Mouse (Mus musculus) gastrocnemius, postnatal 25 days (tissue): Measurements from ENCODE around the gene Rsph3b. TPM values are rescaled to one million over a fixed set of nuclear protein-coding genes. Genes with fewer than 3 reads are reported as not detected.
"Not testable (repeated sequence)": the region's sequence is repeated elsewhere in the genome, so short reads cannot be mapped to it uniquely, and the experiment has no call there.

Experiments
- DNase-seq: peaks from one replicate; pipeline ENCODE4 v3.0.0; 2022
- total RNA-seq, 2 experiments: library from RNA; stranded (reverse); gene quantifications; 1 replicate in 1 of 2; 2 replicates in 1 of 2; pipeline ENCODE4 v1.2.3; 2021

Rsph3b gene
- total RNA-seq, 2 experiments from 2014 or later = 19.0 to 20.7 TPM

DNA sequence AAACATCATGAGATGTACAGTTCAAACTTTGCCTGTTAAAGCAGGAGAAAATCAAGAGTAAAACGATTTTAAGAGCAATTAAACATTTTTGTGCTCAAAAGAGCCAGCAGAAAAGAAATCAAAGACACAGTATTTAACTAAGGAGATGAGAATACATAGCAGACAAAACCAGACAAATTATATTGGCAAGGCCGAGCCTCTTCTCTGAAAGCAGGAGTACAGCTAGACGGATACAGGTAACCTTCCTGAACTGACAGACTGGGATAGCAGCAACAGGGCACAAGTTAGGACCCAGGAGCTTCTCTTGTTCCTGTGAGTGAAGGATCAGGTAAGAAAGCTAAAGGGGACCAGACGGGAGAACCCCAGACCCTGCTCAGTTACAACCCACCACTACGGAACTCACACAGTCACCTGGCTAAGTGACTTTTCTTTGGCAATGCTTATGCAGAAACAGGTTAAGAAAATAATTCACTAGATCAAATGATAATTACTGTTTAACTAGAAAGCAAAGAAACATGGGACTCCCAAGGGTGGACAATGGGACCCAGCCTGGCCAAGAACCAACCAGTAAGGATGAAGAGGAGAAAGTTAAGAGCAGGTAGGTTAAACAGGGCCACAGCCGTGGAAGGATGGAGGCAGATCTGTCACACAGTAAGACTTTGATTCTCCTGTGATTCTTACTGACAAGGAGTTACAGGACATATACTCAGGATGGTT is 11.2 kb upstream of the Rsph3b start:
- DNase-seq = not testable (repeated sequence)

DNA sequence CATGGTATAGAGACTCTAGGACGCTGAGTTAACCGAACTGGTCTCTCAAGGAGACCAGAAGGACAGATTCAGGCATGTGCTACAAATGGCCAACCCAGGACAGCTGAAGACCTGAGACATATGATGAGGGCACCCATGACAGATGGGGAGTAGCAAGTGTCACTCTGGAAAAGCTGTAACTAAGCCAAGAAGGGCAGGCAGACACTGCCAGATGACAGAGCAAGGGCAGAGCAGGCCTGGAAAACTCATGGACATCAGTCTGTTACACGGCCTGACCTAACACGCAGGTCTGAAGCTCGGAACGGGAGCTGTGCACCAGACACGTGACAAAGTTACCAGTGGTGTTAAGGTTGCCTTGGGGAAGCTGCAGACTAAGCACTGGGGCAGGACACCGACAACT is 10.4 kb upstream of the Rsph3b start:
- DNase-seq = not testable (repeated sequence)

DNA sequence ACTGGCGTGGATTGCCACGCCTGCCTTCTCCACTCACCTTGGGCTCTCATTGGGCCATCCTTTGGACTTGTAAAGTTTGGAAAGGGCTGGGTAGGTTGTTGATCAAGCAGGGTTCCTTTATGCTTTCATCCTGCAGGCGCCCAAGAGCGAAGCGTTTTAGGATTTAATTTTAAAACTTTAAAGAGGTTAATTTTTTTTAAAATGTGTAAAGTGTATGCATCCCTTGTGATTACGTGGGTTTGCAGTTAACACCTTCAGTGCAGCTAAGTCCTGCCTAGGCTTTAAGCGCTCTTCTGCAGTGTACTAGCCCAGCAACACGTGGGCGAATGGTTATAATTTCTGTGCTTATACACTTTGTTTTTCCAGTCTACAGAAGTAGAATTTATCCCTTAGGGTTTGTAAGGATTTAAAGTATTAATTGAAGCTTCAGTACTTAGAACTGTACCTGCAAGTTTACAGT is 317 bp upstream of the Rsph3b start:
- DNase-seq = not testable (repeated sequence)

DNA sequence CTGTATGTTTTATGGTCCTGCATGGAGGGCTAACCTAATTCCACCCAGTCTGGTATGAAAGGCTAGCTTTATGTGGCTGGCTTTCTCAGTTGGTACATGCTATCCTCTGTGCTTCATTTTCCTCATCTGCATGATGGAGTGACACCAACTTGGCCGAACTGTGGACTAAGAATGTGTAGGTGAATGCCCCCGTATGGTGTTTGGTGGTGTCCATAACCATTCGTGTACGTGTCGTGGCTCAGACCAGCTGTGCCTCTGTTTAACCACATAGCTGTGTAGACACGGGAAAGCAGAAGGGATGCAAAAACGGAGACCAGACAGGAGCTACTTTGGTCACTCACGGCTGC is 872 bp downstream of the Rsph3b start:
- DNase-seq = not testable (repeated sequence)

DNA sequence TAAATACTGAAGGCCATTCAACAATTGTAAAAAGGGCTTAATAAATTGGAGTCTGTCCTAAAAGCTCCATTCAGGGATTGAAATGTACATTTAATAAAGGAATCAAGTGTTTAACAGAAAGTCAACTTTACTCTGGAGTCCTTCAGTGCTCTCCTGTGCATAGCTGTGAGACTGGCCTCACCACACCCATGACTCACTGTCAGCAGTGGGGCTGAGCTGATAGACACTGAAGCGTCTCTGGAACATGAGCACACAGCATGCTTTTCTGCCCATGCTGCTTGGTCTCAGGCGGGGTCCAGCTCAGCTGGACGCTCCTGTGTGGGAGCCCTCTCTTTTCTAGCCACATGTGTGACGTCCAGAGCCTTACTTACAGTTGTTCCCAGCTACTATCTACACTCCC is 5.9 kb downstream of the Rsph3b start:
- not testable (repeated sequence) for DNase-seq

DNA sequence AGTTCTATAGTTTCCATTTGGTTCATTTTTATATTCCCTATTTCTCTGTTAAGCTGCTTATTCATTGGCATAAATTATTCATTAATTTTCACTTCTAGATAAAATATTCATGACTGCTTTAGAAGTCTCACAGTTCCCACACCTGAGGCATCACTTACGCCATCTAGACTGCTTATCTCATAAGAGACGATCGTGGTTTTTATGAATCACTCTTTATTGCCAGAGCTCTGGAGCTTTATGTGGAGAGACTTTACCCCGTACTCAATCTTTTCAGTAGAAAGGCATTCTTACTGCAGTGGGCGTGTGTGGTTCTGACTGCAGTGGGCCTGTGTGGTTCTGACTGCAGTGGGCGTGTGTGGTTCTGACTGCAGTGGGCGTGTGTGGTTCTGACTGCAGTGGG is 16.9 kb downstream of the Rsph3b start:
- DNase-seq = not testable (repeated sequence)

DNA sequence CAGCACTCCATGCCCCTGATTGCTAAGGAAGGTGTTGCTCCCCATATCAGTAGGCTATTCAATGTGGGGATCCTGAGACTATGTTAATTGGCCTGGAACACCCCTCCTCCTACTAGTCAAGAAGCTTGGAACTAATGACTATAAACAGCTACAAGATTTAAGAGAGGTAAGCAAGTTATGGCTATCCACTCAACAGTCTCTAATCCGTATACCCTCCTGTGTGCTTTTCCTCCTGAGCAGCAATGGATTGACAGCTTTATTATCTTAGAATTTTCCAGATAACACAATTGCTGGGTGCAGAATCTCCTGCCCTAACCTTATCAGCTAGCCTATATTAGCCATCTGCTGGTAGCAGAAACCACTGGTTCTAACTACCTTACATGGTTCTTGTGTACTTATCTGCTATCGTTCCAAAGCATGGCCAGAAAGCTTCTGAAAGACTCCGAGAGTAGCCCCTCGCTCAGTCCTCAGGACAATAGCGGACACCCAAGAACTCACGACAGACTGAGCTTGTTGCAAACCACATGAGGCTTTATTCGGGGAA is 28.1 kb downstream of the Rsph3b start:
- DNase-seq = not testable (repeated sequence)

DNA sequence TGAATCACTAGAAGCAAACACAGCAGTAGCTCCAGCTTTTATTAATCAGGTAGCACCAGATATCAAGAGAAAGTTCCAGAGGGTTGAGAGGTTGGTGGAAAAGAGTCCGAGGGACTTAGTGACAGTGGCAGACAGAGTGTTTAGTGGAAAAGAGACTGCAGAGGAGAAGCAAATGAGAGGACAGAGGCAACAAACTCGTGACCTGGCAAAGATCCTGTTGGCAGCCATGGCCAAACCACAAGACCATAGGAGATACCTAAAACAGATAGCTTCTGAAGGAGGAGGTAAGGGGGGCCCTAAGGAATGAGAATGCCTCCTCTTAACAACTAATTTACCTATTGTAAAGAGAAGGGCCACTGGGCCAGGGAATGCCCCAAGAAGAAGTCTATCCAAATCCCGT is 29.1 kb downstream of the Rsph3b start:
- DNase-seq = not testable (repeated sequence)

DNA sequence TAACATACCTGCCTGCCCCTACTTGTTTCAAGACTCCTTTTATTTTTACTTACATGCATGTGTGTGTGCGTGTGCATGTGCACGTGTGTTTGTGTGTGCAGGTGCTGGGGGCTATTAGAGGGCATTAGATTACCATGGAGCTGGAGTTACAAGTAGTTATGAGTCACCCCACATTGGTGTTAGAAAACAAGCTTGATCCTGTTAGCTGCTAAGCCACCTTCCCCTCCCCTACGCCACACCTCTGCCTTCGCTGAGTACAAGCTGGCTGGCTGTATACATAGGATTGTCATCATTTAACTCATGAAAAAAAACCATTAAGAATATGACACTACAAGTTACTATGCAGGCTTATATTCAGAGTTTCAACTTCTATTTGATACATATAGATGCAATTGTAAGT is 33.2 kb downstream of the Rsph3b start:
- DNase-seq = not testable (repeated sequence)

DNA sequence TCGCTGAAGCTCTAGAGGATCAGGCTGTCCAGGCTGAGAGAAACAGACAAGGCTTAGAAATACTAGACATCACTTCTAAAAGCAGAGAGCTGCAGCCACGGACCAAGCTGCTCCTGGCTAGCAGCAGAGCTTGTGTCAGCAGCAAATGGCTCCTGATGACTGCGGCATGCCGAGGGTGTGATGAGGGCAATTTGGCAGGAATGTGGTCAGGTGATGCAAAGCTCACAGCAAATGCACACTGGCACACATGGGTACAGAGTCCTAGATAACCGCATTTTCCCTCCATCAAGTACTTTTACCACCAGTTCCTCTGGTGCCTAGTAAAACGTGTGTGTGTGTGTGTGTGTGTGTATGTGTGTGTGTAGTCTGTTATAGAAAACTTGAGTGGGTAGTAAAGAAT is 34.4 kb downstream of the Rsph3b start:
- not testable (repeated sequence) for DNase-seq

DNA sequence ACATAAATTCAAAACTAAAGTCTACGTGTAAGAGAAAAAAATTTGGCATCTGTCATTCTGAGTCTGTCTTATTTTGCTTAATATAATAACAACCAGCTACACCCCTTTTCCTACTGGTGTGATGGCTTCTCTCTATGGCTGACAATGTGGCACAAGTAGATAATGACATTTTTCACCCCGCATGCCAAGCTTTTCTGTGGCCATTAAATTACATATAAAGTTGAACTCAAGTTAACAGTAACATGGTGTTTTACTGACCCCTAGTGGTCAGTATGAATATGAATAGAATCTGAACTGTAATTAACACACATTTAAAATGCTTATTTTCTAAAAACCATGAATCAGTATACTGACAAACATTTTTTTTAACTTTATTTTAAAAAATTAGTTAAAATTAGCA is 48.1 kb downstream of the Rsph3b start:
- not testable (repeated sequence) for DNase-seq

DNA sequence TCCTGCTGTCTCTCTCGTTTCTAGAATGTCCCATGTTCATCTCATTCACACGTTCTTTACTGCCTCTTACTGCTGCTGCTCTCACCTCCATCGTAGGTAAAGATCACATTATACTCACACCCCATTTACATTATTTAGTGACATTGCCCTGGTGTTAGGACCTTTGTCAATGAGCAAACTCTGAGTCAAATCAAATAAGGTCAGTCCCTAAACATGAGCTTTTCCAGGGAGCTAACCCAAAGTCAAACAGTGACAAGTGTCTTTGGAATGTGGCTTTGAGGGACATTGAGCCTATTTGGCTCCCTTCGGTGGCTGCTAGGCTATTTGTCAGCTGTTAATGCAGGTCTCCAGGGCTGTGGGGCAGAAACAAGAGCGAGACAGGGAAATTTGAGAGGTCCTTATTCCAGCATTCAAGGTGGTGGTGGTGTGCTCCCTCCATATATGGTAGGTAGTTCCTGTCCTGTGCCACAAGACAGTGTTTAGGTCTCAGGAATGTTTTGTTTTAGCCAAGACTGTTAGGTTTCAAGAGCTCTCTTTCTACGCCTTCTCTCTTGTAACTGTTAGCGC is 50.4 kb downstream of the Rsph3b start:
- not testable (repeated sequence) for DNase-seq

DNA sequence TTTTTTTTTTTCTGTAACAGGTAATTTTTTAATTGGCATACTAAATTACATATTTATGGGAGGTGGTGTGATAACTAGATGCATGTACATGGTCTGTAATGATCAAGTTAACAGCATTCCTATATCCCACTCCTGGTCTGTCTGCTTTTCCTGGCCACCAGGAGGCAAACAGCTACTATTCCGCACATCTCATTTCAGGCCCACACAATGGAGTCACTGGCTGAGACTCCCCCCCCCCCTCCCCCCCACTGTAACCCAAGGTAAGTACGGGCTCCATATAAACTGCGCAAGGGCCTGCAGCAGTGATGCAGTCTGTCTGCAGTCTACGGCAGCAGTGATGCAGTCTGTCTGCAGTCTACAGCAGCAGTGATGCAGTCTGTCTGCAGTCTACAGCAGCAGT is 51.7 kb downstream of the Rsph3b start:
- no peak for DNase-seq

DNA sequence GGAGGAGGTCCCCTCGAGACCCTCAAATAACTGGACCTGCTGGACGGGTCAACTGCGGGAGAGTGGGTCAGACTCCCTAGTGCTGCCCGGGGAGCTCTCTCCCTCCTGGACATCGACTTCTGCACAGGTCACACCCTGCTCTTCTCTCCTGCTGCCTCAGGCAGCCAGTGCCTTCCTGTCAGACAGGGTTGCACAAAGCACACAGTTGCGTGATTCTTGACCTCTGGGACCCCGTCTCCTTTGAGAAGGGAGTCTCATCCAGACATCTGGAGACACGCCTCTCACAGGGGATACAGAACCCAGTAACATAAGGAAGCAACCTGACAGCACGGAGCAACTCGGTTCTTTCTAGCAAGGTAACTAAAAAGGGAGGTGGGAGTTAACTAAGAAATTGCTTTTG is 55.1 kb downstream of the Rsph3b start:
- DNase-seq = no peak

DNA sequence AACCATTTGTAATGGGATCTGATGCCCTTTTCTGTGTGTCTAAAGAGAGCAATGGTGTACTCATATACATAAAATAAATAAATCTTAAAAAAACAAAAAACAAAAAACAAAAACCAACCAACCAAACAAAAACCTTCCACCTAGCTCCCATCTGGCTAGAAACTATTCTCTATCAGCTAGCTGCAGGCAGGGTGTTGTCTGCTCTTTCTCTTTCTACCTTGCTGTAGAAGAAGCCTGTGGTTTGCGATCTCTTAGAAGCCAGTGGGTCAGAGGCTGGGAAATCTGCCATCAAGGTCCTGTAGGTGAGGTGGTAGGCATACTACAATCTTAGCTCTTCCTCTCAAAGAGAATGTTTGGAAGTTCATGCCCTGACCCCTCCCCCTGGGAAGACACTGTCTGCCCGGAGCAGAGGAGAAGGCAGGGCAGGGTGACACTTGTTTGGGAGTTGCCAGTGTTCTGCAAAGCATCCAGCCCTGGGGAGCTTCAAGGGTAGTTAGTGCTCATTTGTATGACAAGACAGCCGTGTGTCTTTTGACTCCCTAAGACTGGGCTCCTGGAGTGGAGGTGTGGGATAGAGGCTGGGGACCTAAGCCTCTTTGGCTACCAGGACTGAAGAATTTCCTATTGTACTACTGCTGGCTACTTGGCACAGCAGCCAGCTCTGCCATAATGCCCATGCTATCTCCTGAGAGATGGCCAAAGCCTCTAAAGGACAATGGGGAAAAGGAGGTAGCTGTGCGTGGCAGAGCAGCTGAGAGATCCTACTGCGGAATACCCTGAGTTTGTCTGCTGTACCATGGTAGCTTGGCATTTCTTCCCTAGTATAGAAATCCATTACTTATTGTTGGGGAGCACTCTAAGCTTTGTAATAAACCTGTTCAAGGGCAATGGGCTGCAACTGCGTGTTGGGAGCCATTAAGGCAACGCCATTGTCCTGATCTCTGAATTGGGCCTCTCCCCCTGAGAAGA is 56.2 kb downstream of the Rsph3b start:
- DNase-seq = no peak

DNA sequence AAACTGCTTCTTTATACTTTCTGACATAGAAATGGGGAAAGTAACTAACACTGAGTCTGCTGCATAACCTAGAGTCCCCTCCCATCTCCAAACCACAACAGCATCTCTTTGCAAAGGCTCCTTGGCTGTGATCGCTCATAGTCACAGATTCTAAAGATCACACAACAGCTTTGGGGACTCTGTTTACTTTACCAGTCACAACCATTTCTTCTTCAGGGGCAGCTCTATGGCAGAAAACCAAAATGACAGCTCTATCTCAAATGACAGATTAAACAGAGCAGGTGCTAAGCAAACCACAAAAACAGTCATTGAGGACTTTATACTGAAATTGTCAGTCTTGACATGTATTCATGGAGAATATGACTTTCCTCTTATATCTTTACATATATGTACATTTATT is 62.0 kb downstream of the Rsph3b start:
- no peak for DNase-seq

DNA sequence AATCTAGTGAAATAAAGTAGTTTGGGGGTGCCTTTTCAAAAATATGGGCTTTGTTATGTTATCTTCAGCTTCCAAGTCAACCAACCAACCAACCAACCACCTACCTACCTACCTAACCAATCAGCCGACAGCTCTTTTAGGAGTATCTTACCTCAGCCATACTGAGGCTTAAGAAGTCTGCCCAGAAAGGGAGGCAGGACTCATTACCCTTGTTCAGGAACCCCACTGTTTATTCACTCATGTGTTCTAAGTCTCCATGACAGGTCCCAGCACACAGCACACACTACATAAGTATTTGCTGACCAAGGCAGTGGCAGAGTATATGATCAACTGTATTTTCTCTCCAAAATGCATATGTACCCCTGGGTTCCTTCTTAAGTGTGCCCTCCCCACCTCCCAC is 64.0 kb downstream of the Rsph3b start:
- no peak for DNase-seq

DNA sequence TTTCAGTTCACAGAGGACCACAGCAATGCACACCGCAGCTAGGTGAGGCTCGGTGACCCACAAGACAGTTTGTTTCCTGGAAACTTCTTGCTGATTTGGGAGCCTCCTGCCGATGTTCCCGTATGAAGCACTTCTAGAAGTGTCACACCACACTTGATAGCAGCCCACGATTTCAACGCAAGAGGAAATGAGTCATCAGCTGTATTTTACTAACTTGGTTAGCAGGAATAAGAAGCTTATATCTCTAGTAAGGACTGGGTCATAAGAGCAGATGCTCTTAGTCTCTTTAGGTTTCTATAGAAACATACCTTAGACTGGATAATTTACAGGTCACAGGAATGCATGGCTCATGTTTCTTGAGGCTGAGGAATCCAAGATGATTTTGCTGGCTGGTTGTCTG is 67.2 kb downstream of the Rsph3b start:
- DNase-seq = no peak

DNA sequence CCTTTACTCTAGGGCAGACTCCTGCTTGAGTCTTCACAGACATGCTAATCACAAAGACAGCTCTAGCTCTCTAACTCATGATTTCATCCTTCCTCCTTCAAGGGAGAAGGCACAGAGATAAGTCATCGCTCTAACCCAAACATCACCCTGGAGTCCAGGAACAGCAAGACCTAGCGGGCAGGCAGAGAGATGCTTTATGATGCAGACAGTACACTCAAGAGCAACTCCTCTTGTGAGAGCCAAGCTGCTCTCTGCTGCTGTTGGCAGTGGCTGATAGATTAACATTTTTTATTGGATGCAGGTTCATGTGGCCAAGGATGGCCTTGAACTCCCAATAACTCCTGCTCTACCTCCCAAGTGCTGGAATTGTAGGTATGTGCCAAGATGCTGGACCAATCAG is 77.1 kb downstream of the Rsph3b start:
- DNase-seq = no peak

DNA sequence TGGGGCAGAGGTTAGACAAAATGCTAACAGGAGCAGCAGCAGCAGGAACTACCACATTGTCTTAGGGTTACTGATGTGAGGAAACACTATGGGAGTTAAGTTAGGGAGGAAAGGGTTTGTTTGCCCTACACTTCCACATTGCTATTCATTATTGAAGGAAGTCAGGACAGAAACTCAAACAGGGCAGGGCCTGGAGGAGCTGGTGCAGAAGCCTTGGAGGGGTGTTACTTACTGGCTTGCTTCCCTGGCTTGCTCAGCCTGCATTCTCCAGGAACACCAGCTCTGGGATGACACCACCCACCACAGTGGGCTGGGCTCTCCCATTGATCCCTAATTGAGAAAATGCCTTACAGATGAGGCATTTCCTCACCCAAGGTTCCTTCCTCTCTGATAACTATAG is 79.7 kb downstream of the Rsph3b start:
- no peak for DNase-seq

DNA sequence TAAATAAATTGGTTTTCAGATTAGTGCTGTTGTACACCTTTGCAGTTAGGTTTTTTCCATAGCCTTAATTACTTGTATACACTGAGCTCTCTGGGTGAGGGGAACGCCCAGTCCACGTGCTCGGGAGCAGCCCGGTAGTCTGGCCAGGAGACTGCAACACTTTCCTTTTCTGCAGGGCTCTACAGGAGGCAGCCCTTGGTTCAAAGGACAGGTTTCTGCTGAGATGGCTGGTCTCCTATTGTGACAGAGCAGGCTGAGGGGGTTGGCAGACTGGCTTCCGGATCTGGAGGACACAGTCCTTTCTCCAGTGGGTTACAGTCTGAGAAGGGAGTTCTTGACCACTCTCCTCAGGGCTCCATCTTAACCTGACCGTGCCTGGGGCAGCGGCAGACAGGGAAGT is 80.7 kb downstream of the Rsph3b start:
- DNase-seq = no peak

DNA sequence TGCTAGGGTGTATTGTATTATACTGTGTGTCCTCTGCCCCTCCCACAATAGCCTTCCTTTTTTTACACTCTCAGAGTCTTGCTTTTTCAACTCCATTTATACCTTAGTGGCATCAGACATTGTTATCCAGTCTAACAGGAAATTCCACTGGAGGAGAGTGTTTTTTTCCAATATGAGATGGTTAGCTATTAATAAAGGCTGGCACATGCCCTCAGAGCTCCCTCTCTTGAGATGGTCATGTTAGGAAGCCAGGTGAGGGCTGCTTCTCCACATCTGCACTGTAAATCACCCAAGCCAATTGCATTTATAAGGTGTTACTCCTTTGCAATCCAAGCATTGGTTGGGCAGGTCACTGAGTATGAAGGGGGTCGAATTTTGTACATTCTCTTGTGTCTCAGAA is 81.9 kb downstream of the Rsph3b start:
- DNase-seq = no peak

DNA sequence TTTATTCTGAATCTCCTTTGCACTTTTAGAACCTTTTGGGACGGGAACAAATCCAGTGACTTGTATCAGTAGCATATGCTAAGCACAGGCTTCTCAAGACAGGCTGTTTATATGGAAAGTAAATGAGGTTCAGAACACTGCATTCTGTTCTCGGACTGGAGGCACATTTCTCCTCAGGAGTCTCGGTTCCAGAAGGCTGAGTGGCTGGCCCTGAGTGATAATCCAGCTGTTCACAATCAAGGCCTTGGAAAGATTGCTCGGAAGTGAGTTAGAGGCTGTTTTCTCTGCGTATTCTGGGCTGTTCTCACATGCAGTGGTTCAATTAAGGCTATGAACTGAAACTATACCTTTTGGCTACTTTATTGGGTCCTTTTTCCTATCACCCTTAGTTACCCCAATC is 82.9 kb downstream of the Rsph3b start:
- peak; percentile 12 for DNase-seq
